Mouse (Mus musculus) midbrain, embryonic 14.5 days (tissue): ENCODE measurements at regions not wholly inside any gene's neighbourhood (a gene's known extent, or its start where the extent isn't known, plus 50 kb on each side); places are given as distances from the start of the nearest gene placed in this dataset.

ENCODE experiments used
- ATAC-seq: fragments of 200-750 bp; cut with Nextera tagmentation; 2 replicates; pipeline ENCODE4 v1.8.0; 2017; ENCODE audit warnings: moderate number of reproducible peaks, moderate library complexity; ENCODE audit not compliant: low FRiP score, low TSS enrichment
- DNase-seq: peaks from one replicate; pipeline ENCODE4 v3.0.0-alpha.2; 2015
- H3K27ac ChIP-seq: fragments of 300-500 bp; sonication (generic); replicated peaks from 2 replicates; pipeline ENCODE4 v1.5.1; 2014; ENCODE audit warnings: mild to moderate bottlenecking, low read depth, low read length, moderate library complexity
- H3K27me3 ChIP-seq: fragments of 300-500 bp; sonication (generic); 2 replicates; pipeline ENCODE4 v1.6.1; 2014; ENCODE audit warnings: low read length, control low read depth, mixed read lengths; ENCODE audit not compliant: control insufficient read depth, insufficient read depth
- H3K36me3 ChIP-seq: fragments of 300-500 bp; sonication (generic); 2 replicates; pipeline ENCODE4 v1.6.1; 2014; ENCODE audit warnings: low read length, control low read depth; ENCODE audit not compliant: control insufficient read depth, insufficient read depth
- H3K4me1 ChIP-seq: fragments of 300-500 bp; sonication (generic); 2 replicates; pipeline ENCODE4 v1.6.1; 2014; ENCODE audit warnings: mild to moderate bottlenecking, antibody characterized with exemption, low read length, control low read depth; ENCODE audit not compliant: control insufficient read depth, insufficient read depth
- H3K4me2 ChIP-seq: fragments of 300-500 bp; sonication (generic); 2 replicates; pipeline ENCODE4 v1.6.1; 2014; ENCODE audit warnings: mild to moderate bottlenecking, low read length, moderate library complexity
- H3K4me3 ChIP-seq: fragments of 300-500 bp; sonication (generic); replicated peaks from 2 replicates; pipeline ENCODE4 v1.5.1; 2014; ENCODE audit warnings: low read depth, low read length
- H3K9ac ChIP-seq: fragments of 300-500 bp; sonication (generic); replicated peaks from 2 replicates; pipeline ENCODE4 v1.6.1; 2014; ENCODE audit warnings: mild to moderate bottlenecking, low read length, moderate library complexity
- H3K9me3 ChIP-seq: fragments of 300-500 bp; sonication (generic); 2 replicates; pipeline ENCODE4 v1.6.1; 2016; ENCODE audit warnings: low read length, control low read depth, mixed read lengths; ENCODE audit not compliant: control insufficient read depth
- WGBS: fragments of 180-500 bp; shearing (Covaris S2); extraction: QIAGEN DNeasy Blood & Tissue Kit; methylation state at CpG from one replicate; pipeline ENCODE4 v1.1.7; 2014; 5-methylcytosine and 5-hydroxymethylcytosine counted together

DNA sequence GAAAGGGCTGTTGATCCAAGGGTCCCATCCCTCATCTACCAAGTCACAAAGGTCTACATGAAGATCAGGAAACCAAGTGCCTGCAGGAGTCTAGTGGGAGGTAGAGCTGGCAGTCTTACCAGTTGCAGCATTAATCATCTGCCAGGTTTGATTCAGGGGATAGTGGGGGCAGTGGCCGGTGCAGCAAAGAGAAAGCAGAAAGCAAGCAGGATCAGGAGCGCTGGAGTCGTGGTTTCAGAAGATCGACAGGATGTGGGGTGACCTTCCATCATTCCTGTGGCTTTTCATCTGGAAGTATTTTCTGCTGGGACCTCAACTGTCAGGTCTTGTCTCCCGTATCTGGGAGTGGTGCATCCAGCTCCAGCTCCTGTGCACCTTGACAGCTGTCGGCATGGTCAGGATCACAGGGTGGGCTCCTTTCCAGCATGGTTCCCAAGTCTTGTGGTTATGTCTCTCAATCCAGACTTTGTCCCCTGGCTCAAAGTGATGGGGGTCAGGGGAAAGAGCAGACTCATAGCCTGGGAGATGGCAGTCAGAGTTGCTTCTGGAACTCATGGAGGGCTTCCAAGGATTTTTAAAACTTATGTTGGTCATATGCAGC lies 51.2 kb upstream of the Fzd7 start:
- no peak overlapping the region for H3K4me2 ChIP-seq
- H3K36me3 ChIP-seq = no peaks in the 10 kb centered on the region
- no peaks in the 10 kb centered on the region for H3K4me1 ChIP-seq
- H3K27me3 ChIP-seq = no peaks in the 10 kb centered on the region
- H3K9me3 ChIP-seq = no peaks in the 10 kb centered on the region
- no peak overlapping the region for H3K27ac ChIP-seq
- no peak overlapping the region for H3K9ac ChIP-seq
- ATAC-seq = no peak
- H3K4me3 ChIP-seq = no peak overlapping the region
- no peak for DNase-seq
- WGBS = 93% methylated on average over 6 of the region's 6 CpGs
